Mouse (Mus musculus) layer of hippocampus, adult 6 months (tissue): ENCODE results near the gene Tmem17. TPM values are rescaled to one million over a fixed set of nuclear protein-coding genes. Genes with fewer than 3 reads are reported as not detected.

Experiments used
- long read RNA-seq, 2 experiments: library from polyadenylated mRNA; unstranded; transcript quantifications; one replicate each; pipeline ENCODE4 v2.0.0; 2019 to 2020
- polyA plus RNA-seq: library from polyadenylated mRNA; unstranded; fragments of <200 nt; fragmentation: Nextera tagmentation; gene quantifications from 2 replicates; pipeline ENCODE4 v1.2.3, GENCODE M21; 2021

The Tmem17 gene
- 11.5 and 13.4 TPM in 2 replicates for polyA plus RNA-seq
- long read RNA-seq, experiment 1, transcript Tmem17-201 (4 exons, 1,568 nt) = major isoform, 17 of 18 reads
- long read RNA-seq, experiment 1, partial matches to known transcripts = 0 of 18 reads
- long read RNA-seq, experiment 1, other reads (novel, unspliced or antisense) = 1 of 18 reads
- long read RNA-seq, experiment 2, transcript Tmem17-201 (4 exons, 1,568 nt) = major isoform, 27 of 30 reads
- long read RNA-seq, experiment 2, partial matches to known transcripts = 1 of 30 reads
- long read RNA-seq, experiment 2, other reads (novel, unspliced or antisense) = 2 of 30 reads

DNA sequence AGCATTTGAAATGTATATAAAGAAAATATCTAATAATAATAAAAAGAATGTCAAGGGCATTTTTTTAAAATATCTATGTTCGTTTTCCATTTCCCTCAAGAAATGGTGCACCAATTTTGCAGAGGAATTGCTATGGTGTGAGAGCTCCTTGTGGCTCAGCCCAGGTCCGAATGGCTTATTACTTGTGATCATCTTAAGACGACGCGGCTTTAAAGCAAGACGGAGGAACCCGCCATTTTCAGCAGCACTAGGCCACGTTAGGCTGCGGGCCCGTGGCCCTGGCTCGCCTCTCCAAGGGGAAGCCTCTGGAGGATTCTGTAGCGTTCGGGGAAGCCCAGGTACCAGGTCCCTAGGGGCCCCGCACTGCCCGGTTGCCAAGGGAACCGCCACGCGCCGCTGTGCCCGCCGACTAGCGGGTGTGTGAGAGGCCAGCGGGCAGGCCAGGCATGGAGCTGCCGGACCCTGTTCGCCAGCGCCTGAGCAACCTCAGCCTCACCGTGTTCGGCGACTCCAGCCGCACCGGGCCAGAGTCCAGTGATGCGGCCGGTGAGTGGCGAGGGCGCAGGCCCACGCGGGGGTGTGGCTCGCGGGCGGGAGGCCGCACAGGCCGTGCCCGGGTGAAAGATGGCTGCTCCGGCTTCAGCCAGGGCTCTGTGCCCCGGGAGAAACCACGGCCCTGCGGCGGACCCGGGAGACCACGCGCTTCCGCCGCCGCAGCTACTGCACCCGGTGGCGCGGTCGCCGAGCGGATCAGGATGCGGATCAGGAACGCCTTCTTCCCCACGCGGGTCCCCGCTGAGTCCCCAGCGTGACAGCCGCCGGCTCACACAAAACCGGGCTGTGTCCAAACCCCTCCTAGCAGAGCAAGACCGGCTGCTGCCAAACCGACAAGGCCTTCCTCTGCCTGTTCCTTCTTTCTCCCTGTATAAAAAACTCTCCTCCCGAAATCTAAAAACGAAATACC is at the start of gene Tmem17:
TSS of gene Tmem17 (plus strand) at position 51 of the 964 bp plus-strand sequence.

Other genes starting within 250 kb of the Tmem17 start
- gene Ehbp1, start 169.8 kb upstream of the Tmem17 start, polyA plus RNA-seq = 5.2 and 8.9 TPM in 2 replicates